Mouse (Mus musculus) urinary bladder, postnatal 14 days (tissue): Measurements from ENCODE around the gene Cyp4f40.
A peak's percentile ranks its signal among the peaks of the same experiment; 100 is the strongest.
"Not testable (repeated sequence)": the region's sequence is repeated elsewhere in the genome, so short reads cannot be mapped to it uniquely, and the experiment has no call there.

Experiments used
- DNase-seq: peaks from one replicate; pipeline ENCODE4 v3.0.0; 2021; ENCODE audit warnings: low spot score

The Cyp4f40 gene

GRCm38 (mm10) chr17:32658712-32659111 lies at the start of gene Cyp4f40:
Gene Cyp4f40 (plus strand): TSS chr17:32658900.
- DNase-seq: peak; percentile 65

GRCm38 (mm10) chr17:32610231-32610630 lies 48.5 kb upstream of the Cyp4f40 start:
- DNase-seq: not testable (repeated sequence)

GRCm38 (mm10) chr17:32610896-32611295 lies 47.8 kb upstream of the Cyp4f40 start:
- DNase-seq: no peak

GRCm38 (mm10) chr17:32612417-32612816 lies 46.3 kb upstream of the Cyp4f40 start:
- no peak for DNase-seq

- DNase-seq: no peak
Observed at GRCm38 (mm10) chr17:32617252-32617651, 41.4 kb upstream of the Cyp4f40 start.

- DNase-seq: not testable (repeated sequence)
Observed at GRCm38 (mm10) chr17:32621018-32621417, 37.7 kb upstream of the Cyp4f40 start, which contains the start of gene Cyp4f37. Gene Cyp4f37 (plus strand): TSS chr17:32621309.

- not testable (repeated sequence) for DNase-seq
Observed at GRCm38 (mm10) chr17:32629726-32630125, 29.0 kb upstream of the Cyp4f40 start.

- DNase-seq: no peak
Observed at GRCm38 (mm10) chr17:32631936-32632335, 26.8 kb upstream of the Cyp4f40 start.

- DNase-seq: not testable (repeated sequence)
Observed at GRCm38 (mm10) chr17:32634242-32634971, 24.3 kb upstream of the Cyp4f40 start.

- DNase-seq: peak; percentile 85
Observed at GRCm38 (mm10) chr17:32634972-32635314, 23.8 kb upstream of the Cyp4f40 start.

- DNase-seq: no peak
Observed at GRCm38 (mm10) chr17:32636341-32636740, 22.4 kb upstream of the Cyp4f40 start.

GRCm38 (mm10) chr17:32637151-32637550 lies 21.5 kb upstream of the Cyp4f40 start:
- DNase-seq: no peak

- peak; percentile 22 for DNase-seq
Observed at GRCm38 (mm10) chr17:32646631-32647030, 12.1 kb upstream of the Cyp4f40 start.

GRCm38 (mm10) chr17:32653860-32654259 lies 4.8 kb upstream of the Cyp4f40 start:
- no peak for DNase-seq

- no peak for DNase-seq
Observed at GRCm38 (mm10) chr17:32657041-32657440, 1.7 kb upstream of the Cyp4f40 start.

GRCm38 (mm10) chr17:32658246-32658645 lies 454 bp upstream of the Cyp4f40 start:
- DNase-seq: no peak

- DNase-seq: no peak
Observed at GRCm38 (mm10) chr17:32673976-32674375, 15.3 kb downstream of the Cyp4f40 start.

- DNase-seq: peak; percentile 12
Observed at GRCm38 (mm10) chr17:32676040-32676635, 17.4 kb downstream of the Cyp4f40 start.

- peak; percentile 55 for DNase-seq
Observed at GRCm38 (mm10) chr17:32680404-32680803, 21.7 kb downstream of the Cyp4f40 start.

- peak; percentile 49 for DNase-seq
Observed at GRCm38 (mm10) chr17:32685048-32685750, 26.5 kb downstream of the Cyp4f40 start, which contains the start of gene Cyp4f15. Gene Cyp4f15 (plus strand): TSS chr17:32685627.

GRCm38 (mm10) chr17:32686722-32687121 lies 28.0 kb downstream of the Cyp4f40 start:
- no peak for DNase-seq

GRCm38 (mm10) chr17:32690959-32691358 lies 32.3 kb downstream of the Cyp4f40 start:
- no peak for DNase-seq

GRCm38 (mm10) chr17:32702826-32703225 lies 44.1 kb downstream of the Cyp4f40 start:
- peak; percentile 63 for DNase-seq
